Mouse (Mus musculus): Measurements from ENCODE around the gene Gm17409.

The Gm17409 gene

DNA sequence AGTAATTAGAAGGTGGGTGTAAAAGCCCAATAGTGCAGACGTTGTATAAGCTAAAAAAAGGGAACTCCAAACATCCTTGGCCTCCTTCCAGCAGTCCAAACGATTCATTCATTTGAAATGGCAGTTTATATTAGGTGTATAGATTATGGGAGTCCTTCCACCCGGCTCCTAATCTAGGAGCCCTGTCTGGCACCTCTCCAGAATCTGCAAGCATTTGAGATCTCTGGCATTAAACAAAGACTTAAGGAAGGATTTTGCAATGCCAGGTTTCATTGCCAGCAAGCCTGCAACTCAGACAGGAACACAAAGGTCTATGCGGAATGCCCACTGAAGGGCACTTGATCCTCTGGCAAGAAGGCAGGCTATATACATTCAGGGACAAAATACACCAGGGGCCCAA is 15.2 kb downstream of the Gm17409 start:
- DNase-seq = no peak

DNA sequence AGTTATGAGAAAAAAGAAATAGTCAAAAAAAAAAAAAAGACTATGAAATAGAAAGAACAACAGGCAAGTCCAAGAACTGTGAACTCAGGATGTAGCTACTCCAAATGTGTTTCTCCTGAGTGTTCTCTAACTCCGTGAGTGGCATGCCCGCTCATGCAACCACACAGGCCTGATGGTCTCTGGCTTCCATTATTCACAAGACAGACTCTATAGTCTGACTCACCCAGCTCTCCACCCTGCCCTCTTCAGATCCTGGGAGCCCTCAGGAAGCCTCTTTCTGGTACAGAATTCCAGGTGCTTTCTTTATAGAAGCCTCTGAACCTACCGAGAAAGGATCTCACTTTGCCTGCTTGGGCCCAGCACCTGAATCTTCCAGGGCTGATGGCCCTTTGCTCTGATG is 15.8 kb downstream of the Gm17409 start:
- DNase-seq = no peak

DNA sequence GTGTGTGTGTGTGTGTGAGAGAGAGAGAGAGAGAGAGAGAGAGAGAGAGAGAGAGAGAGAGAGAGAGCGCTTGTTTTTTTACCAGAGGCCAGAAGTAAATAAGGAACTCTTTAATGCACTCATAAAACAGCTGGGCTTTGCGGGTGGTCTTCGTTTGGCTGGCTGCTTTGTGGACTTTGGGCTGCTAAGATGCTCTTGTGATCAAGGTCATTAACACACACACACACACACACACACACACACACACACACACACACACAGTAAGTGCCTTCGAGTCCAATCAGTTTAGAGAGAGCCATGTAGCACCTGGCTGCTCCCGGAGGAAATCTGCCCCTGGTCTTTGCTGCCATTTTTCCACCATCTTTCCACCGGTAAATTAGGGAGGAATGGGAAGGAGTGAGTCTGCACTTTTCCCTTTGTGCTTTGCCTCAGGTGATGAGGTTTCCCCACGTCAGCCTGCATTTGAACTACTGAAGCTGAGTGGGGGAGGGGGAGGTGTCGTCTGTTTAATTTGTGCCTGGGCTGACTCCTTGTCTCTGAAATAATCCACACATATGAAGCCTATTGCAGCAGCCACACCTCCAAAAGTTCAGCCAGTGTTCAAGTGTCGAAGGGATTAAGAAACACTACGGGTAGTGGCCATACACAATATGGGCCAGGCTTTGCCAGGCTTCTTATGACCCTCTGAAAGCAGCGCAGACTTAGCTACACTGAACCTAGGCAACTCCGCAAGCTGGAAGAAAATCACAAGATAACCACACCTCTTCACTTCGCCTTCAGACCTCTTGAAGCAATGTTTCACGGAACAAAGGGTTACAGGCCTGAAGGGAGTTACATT is 16.7 kb downstream of the Gm17409 start:
- peak; percentile 48 for DNase-seq

DNA sequence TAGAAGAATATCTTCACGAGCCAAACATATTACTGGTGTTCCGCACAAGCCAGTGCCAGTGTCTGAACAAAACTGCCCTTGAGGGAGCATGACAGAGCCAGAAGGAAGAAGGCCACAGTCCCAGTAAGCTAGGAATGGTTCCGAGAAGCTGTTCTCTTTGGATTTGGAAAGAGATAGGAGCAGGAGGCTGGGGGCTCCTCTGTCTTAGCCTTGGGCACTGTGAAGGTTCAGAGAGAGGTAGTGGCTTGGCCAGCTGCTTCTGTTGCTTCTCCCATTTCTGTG is 17.3 kb downstream of the Gm17409 start:
- DNase-seq = no peak

DNA sequence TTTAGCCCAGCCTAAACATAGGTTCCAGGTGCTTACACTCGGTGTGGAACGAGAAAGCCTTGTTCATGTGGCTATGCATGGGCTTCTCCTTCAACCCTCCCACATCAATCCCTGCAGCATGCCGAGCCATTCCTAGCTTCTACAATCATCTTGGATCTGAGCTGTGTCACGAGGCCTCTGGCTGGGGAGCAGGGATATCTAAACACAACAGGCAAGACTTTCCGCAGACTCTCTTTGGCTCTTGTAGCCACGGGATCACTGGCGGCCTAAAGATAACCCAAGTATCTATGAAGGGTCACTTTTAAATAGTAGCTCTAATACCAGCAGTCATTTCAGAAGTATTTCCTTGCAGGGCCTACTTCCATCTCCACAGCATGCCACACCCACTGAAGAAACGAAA is 18.5 kb downstream of the Gm17409 start:
- no peak for DNase-seq

DNA sequence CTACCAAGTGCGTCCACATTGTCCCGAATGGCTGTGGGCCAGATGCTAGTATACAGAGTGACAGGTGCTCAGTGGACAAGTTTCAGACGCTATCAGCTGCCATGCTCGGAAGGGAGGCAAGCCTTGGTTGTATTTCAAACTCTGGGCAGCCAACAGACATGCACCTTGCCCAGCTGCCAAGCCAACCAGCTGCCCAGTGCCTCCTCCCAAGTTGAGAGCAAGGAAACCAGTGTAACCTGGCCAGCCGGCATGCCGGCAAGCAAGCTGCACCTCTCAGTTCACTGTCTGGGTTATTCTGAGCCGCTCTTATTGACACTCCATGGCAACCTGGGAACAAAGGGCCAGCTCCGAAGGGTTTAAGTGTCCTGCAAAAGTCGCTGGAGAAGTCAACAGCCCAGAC is 19.4 kb downstream of the Gm17409 start:
- DNase-seq = peak; percentile 31

DNA sequence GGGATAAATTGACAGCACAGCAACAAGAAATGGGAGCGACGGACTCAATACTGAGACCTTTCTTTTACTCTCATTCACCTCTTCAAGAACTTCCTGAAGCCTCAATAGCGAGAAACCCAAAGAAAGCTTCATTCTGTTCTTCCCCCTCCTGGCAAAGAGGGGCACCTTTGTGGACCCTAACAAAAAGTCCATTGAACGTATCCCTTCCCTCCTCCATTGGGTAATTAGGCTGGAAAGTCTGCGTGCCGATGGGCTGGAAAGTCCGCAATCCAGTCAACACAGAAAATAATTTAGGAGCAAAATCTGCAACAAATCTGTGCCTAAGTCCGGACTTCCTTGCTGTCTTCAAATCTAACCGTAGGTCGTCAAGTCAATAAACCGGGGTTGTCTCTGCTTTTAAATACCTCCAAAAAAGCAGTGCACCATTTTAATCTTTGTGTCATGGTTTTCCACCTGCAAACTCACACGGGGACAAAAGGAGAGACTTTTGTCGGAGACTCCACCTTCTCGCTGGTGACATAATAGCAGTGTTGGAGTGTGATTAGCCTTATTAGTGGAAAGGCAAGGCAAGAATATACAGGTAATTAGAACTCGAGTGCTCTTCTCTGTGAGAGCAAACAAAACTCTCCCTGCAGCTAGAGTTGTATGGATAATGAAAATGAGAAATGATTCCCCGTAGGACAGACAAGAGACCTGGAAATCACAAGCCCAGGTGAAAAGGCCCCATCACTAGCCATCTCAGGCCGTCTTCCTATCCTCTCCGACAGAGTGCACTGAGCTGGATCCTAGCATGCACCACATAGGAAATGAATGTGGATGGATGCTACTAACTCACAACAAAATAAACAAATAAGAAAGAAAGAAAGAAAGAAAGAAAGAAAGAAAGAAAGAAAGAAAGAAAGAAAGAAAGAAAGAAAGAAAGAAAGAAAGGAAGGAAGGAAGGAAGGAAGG is 24.0 kb downstream of the Gm17409 start:
- no peak for DNase-seq

DNA sequence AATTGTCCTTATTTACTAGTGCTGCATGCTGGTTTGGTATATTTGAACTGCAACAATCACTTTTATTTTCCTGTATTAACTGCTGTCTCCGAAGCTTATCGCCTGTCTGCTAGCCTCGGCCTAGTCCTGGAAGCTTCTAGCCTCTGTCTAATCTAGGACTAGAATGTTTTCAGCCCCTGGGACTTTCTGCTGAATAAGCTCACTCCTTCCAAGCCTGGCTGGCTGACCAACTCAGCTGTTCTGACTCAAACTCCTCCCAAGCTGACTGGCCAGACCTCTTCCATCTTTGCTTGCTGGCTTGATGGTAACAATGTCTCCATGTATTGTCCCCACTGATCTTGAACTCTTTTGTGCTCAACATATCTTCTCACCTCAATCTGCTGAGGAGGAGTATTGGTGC is 25.4 kb downstream of the Gm17409 start:
- DNase-seq = no peak

DNA sequence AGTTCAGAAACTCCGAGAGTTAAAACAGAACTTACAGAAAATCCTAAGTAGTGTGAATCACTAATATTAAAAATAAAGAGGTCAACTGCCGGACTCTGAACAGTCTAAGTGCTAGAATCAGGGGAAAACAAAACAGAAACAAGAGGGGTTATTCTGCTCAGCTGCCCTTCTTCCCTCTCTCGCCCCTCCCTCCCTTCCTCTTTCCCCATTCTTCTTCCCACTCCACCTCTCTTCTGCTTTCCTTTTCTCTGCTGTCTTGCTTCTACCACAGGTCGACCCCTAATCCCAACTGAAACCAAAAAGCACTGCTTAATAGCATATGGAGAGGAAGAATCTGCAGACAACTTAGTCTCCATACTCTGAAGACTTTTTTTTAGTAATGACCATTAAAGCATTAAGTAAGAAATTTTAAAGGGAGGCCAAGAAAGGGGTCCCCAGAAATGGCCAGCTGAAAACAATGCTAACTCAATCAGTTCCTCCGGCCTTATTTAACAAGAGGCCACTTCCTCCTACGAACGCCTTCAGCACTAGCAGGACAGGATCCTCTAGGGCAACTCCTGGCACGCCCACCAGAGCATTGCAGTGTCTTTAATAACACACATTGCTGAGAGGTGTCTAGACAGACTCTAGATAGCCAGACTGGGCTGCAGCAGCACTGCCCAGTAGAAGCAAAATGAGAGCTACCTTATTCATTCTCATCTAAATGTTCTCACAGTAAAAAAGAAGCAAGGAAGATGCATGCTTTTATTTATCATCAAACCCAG is 26.9 kb downstream of the Gm17409 start:
- DNase-seq = peak; percentile 32

DNA sequence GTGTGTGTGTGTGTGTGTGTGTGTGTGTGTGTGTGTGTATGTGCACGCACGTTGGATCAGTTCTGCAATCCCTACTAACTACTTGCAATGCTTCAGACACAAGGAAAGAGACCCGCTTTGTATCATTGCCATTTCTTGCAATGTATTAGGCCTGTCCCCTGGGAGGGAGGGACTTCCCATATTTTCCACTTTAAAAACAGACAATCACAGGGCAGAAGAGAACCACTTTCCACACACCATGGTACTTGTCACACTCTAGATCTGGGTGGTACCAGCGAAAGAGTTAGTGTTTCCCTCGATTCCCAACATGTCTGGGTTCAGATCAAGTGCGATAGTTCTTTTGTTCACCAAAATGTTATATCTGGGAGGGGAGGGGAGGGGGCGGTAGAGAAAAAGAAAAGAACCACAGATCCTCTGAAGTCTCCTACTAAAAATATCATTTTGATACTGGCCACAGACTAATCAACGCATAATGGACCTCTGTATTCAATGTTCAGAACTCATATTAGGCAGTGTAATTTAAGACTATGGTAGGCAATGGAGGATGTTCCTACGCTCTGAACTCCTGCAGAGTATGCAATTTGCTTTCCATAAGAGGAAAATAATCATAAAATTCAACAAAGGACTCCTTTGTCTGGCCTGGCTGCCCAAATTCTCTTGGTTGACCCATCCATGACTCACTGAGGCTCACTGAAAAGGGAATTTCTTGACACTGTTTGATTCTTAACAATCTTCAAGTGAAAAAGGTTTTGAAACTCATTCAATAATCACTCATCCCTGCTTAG is 35.6 kb downstream of the Gm17409 start:
- no peak for DNase-seq

DNA sequence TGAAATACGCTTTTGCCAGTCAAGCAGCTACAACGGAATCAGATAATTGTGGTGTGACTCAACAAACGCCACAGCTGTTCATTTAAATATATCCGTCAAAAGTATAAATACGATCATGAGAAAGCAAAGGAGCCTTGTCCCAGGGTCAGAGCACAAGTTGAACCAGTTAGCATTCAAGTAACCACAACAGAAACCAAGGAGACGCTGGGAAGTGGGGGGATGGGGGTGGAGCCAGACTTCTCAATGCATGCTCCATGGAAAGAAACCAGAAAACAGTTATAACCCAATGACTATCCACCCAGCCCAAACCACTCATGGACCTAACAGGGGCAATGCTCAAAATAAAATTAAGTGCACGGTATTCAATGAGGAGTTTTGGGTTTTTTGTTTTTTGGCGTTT is 40.3 kb downstream of the Gm17409 start:
- DNase-seq = peak; percentile 53

DNA sequence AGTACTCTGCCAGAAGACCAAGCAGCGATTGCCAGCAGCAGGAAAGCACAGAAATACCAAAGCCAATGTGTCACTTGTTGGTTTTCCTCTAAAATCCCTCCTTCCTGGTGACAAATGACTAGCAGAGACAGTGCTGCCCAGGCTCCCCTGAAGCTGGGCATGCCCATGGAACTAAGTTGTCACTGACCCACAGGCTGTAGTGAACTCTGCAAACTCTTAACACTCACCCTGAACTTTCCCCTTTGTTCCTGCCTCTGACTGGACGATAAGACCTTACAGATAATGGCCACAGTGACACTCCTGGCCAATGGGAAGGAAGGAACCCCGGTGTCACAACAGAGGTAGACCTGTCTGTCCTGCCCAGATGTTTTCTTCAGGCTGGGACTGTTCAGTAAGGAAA is 43.3 kb downstream of the Gm17409 start:
- no peak for DNase-seq

DNA sequence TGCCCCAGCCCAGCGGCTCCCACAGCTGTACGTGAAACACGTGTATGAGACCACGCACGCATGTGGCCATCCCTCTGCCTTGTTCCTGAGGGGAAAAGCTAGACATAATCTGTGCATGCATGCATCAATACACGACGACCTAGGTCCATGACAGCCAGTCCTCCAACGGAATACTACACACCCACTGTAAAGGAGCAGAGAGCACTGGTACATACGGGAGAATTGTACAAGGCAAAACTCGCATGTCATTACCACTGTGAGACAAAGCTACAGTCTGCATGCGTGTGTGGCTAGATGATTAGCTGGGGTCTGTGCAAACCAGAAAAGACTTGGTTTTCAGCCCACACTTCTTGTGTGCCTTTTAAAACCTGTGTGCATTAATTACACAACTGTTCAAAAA is 44.6 kb downstream of the Gm17409 start:
- no peak for DNase-seq

DNA sequence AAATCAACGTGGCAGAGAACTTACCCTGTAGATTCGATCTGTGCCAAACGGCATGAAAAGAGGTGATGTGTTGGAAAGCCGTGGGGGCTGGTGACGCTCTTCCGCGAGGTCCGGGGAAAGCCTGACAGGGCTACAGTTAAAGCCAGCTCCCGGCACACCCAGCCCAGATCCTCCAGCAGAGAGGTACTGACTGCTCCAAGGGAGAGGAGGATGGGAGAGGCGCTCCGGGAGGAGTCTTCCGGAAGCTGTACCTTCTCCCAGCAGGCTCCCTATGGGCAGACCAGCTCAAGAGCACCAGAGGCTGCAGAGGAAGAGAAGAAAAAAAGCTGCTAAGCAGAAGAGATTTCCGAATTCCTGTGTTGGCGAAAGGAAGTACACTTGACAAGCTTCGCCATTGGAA is 46.1 kb downstream of the Gm17409 start:
- DNase-seq = no peak

DNA sequence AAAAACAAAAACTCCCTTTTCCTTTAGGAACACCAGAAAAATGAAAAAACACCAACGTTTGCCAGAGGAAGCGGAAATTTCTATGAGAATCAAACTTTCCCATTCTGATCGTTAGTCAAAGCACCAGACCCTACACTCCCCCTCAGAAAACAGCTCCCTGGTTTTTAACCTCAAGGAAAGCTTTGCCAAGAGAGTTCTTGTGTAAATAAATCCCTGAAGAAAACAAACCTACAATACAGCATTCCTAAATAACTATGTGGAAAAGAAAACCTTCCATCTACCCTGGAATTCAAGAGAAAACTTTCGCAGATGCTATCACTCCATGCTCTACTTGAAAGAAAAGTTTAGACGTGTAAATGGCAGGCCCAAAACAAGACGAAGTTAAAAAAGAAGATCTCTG is 47.0 kb downstream of the Gm17409 start:
- no peak for DNase-seq

DNA sequence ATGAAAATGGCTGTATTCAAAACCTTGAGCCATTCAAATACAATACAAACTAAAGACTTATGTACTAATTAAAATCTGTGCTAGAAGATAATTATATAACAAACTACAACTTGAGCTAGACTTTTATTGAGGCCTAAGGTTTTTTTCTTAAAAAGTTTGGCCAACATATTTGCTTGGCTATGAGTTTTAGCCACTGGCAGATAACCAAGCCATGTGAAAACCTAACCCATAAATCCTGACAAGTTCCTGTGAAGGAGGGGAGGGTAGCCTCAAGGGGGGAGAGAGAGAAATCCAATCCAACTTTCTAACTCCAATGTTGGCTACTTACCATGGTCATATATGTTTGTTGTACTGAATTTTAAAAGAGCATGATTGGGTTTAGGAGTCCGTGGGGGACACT is 48.6 kb downstream of the Gm17409 start:
- no peak for DNase-seq

Measured in kidney, postnatal 10 days (tissue).